Comparison of ENCODE assay signal across 8 mouse cellular contexts in the genomic region with DNA sequence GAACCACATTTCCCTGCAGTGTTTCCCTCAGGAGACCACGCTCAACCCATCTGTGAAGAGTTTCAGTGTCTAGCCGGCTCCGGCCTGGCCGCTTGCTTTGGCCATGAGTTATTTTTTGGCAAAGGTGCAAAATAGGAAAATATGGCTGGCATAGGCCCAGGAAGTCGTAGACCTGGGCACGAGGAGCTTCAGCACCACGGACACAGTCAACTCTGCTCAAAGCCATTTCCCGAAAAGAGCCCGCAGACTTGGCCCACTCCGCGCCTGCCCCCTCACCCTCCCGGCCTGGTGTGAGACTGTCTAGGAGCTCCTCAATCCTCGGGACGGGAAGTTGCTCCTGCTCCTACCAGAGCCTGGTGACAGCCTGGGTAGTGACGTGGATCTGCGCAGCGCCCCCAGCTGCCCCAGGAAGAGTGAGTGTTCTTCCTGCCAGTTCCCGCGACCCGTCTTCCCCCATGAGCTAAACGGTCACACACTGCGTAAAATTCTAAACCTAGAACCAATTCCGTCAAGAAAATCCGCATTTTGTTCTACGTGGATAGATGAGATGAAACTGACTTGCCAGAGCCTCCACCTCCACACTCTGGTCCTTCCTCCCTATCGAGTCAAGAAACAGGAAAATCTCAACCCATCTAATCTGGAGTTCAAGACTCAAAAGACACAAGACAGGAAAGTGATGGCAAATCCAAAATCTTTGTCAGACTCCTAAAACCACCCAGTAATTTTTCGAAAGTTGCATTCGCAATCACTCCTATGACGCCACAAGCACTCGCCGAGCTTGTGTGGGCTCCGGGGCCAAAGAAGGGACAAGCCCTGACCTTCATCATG. TPM values are rescaled to one million over a fixed set of nuclear protein-coding genes. Genes with fewer than 3 reads are reported as not detected.
A peak's percentile ranks its signal among the peaks of the same experiment; 100 is the strongest.
DNase-seq lines count a peak whose midpoint lies in the region; ATAC-seq and TF ChIP-seq lines count a peak whose summit lies in the region.

No protein-coding gene starts in this region.

- in situ Hi-C loops in ES-E14 (cut with MboI; ENCODE audit: low sequenced_read_pairs in 2 of 2, unreplicated experiment in 2 of 2): no loop called here

- peak overlapping the region; percentile 69 to 83 for H3K4me3 ChIP-seq in ES-E14 (ENCODE audit: insufficient read depth in 1 of 2, low read depth in 1 of 2, low read length in 2 of 2, poor library complexity in 1 of 2, severe bottlenecking in 1 of 2)
- peak overlapping the region; percentile 81 for H3K4me3 ChIP-seq in forebrain, embryonic 15.5 days
- H3K4me3 ChIP-seq in lung, adult 2 months (replicated peaks; ENCODE audit: extremely low read depth, low read depth, low read length): peak overlapping the region; percentile 81
- peak overlapping the region; percentile 69 for H3K4me3 ChIP-seq in neural tube, embryonic 14.5 days (ENCODE audit: low read depth, low read length)

- peak overlapping the region; percentile 35; the same call in 1 of the 2 replicates for H3K9ac ChIP-seq in ES-E14 (ENCODE audit: insufficient read depth, low read depth, low read length, poor library complexity, severe bottlenecking)
- H3K9ac ChIP-seq in forebrain, embryonic 15.5 days (replicated peaks): peak overlapping the region; percentile 48
- peak overlapping the region; percentile 70; the same call in 1 of the 2 replicates for H3K9ac ChIP-seq in neural tube, embryonic 14.5 days (replicated peaks; ENCODE audit: low read depth, low read length)

- TF ChIP-seq CTCF in lung, adult 2 months (IDR thresholded peaks at IDR 0.05; ENCODE audit: insufficient read depth, low read length): peak; percentile 27; the same call in 1 of the 2 replicates

- DNase-seq in ES-E14 (ENCODE audit: low read depth, low spot score): no peak
- DNase-seq in heart, postnatal 4 days: peak; percentile 54
- DNase-seq in layer of hippocampus, adult 18-20 months (ENCODE audit: low spot score in 2 of 2): peak; percentile 45 to 55
- peak; percentile 60 for DNase-seq in lung, adult 2 months

- H3K4me1 ChIP-seq in ES-E14 (ENCODE audit: control insufficient read depth in 2 of 2, insufficient read depth in 2 of 2, low read length in 2 of 2, poor library complexity in 1 of 2): 0 out of 4 replicates have a peak, but pooled peaks cover 0 to 2% of the 10 kb centered on the region in 2 experiments
- H3K4me1 ChIP-seq in forebrain, embryonic 15.5 days: peaks cover 16% of the 10 kb centered on the region
- no peaks in the 10 kb centered on the region; the same call in 1 of the 2 replicates for H3K4me1 ChIP-seq in lung, adult 2 months (ENCODE audit: control insufficient read depth, insufficient read depth, low read length)
- H3K4me1 ChIP-seq in neural tube, embryonic 14.5 days (ENCODE audit: control insufficient read depth, insufficient read depth, low read length): no peaks in the 10 kb centered on the region; the same call in 1 of the 2 replicates

- no peaks in the 10 kb centered on the region for H3K9me3 ChIP-seq in ES-E14 (ENCODE audit: control insufficient read depth, insufficient read depth, low read depth, low read length)
- no peaks in the 10 kb centered on the region for H3K9me3 ChIP-seq in forebrain, embryonic 15.5 days
- H3K9me3 ChIP-seq in neural tube, embryonic 14.5 days (ENCODE audit: control insufficient read depth, low read length): no peaks in the 10 kb centered on the region

- peak; percentile 72; the same call in 1 of the 2 replicates for TF ChIP-seq POLR2A in lung, adult 2 months (IDR thresholded peaks at IDR 0.05; ENCODE audit: borderline replicate concordance, extremely low read depth, low read depth, low read length)

- no peak overlapping the region for H3K27ac ChIP-seq in ES-E14 (ENCODE audit: insufficient read depth, low read depth, low read length, poor library complexity, severe bottlenecking)
- no peak overlapping the region for H3K27ac ChIP-seq in forebrain, embryonic 15.5 days (replicated peaks)
- no peak overlapping the region for H3K27ac ChIP-seq in neural tube, embryonic 14.5 days (ENCODE audit: low read depth, low read length)

- ATAC-seq in cerebellum, adult (ENCODE audit: insufficient number of reproducible peaks, low FRiP score, low TSS enrichment): peak; percentile 88
- peak; percentile 67; the same call in 1 of the 2 replicates for ATAC-seq in forebrain, embryonic 15.5 days (replicated peaks)
- ATAC-seq in neural tube, embryonic 14.5 days (ENCODE audit: low read depth): peak; percentile 57
- no peak for ATAC-seq in erythroid progenitor cell, adult 5-6 weeks (replicated peaks; ENCODE audit: low FRiP score, poor library complexity, severe bottlenecking)

- peak overlapping the region; percentile 95 for H3K4me2 ChIP-seq in forebrain, embryonic 15.5 days (replicated peaks)
- H3K4me2 ChIP-seq in neural tube, embryonic 14.5 days (ENCODE audit: low read depth, low read length): peak overlapping the region; percentile 61

- 12% methylated on average over 32 of the region's 32 CpGs for WGBS in forebrain, embryonic 15.5 days
- 4% methylated on average over 32 of the region's 32 CpGs for WGBS in lung, adult 2 months
- 11% methylated on average over 32 of the region's 32 CpGs for WGBS in neural tube, embryonic 14.5 days

- no peaks in the 10 kb centered on the region for H3K36me3 ChIP-seq in ES-E14 (ENCODE audit: control insufficient read depth, insufficient read depth, low read length, poor library complexity, severe bottlenecking)
- H3K36me3 ChIP-seq in forebrain, embryonic 15.5 days: no peaks in the 10 kb centered on the region
- H3K36me3 ChIP-seq in neural tube, embryonic 14.5 days (ENCODE audit: control insufficient read depth, insufficient read depth, low read length): no peaks in the 10 kb centered on the region

- peaks cover 6% of the 10 kb centered on the region; the same call in 1 of the 2 replicates for H3K27me3 ChIP-seq in forebrain, embryonic 15.5 days
- H3K27me3 ChIP-seq in neural tube, embryonic 14.5 days (ENCODE audit: control insufficient read depth, insufficient read depth, low read length): no peaks in the 10 kb centered on the region

TF ChIP-seq in ES-E14, 5 proteins besides CTCF, POLR2A, EP300 and RAD21:
- TF ChIP-seq MAFK (IDR thresholded peaks at IDR 0.05; ENCODE audit: insufficient read depth, low read depth, low read length) (no peak), CHD2 (IDR thresholded peaks at IDR 0.05; ENCODE audit: low read depth, low read length) (no peak), ZC3H11A (IDR thresholded peaks at IDR 0.05; ENCODE audit: borderline replicate concordance, low read depth, low read length) (no peak), ZNF384 (IDR thresholded peaks at IDR 0.05; ENCODE audit: low read depth, low read length) (no peak), HCFC1 (IDR thresholded peaks at IDR 0.05; ENCODE audit: borderline replicate concordance, insufficient read depth, low read length) (no peak)

RNA-seq across cellular contexts. Expression of a gene that starts 0.9 kb away (rescaled TPM):
- total RNA-seq in ES-E14 (2012; rRNA removed): 0.90 and 2.1 TPM in 2 replicates
- 5.6 and 8.5 TPM in 2 replicates for polyA plus RNA-seq in forebrain, embryonic 15.5 days (2015; fragmentation: Nextera tagmentation; extraction: Ambion mirVana)
- 10 to 100 TPM in 1 of 2 experiments, 1 to 10 TPM in 1; 9.0 to 10.3 TPM for total RNA-seq in heart, postnatal 4 days (2021)
- 10 to 100 TPM; 19.9 to 20.3 TPM for total RNA-seq in layer of hippocampus, adult 18-20 months (2021)
- polyA plus RNA-seq in lung, adult 2 months (2012; rRNA removed): 5.4 and 9.0 TPM in 2 replicates
- 18.3 and 26.6 TPM in 2 replicates for polyA plus RNA-seq in neural tube, embryonic 14.5 days (2014; fragmentation: Nextera tagmentation; extraction: Ambion mirVana)
- total RNA-seq in erythroid progenitor cell, adult 5-6 weeks (2015; ENCODE audit: low replicate concordance): not detected in 2 replicates
- not detected in 2 replicates for total RNA-seq in erythroid progenitor cell, adult 5-6 weeks (2017; ENCODE audit: low replicate concordance)

RNA-seq across cellular contexts. Expression of a gene that starts 24.1 kb away (rescaled TPM):
- 11.2 and 15.8 TPM in 2 replicates for total RNA-seq in ES-E14 (2012; rRNA removed)
- 40.2 and 42.4 TPM in 2 replicates for polyA plus RNA-seq in forebrain, embryonic 15.5 days (2015; fragmentation: Nextera tagmentation; extraction: Ambion mirVana)
- 10 to 100 TPM; 41.7 to 52.3 TPM for total RNA-seq in heart, postnatal 4 days (2021)
- total RNA-seq in layer of hippocampus, adult 18-20 months (2021): 10 to 100 TPM; 35.8 to 36.5 TPM
- polyA plus RNA-seq in lung, adult 2 months (2012; rRNA removed): 4.3 and 8.7 TPM in 2 replicates
- 62.8 and 70.8 TPM in 2 replicates for polyA plus RNA-seq in neural tube, embryonic 14.5 days (2014; fragmentation: Nextera tagmentation; extraction: Ambion mirVana)
- 20.5 and 21.3 TPM in 2 replicates for total RNA-seq in erythroid progenitor cell, adult 5-6 weeks (2015; ENCODE audit: low replicate concordance)
- total RNA-seq in erythroid progenitor cell, adult 5-6 weeks (2017; ENCODE audit: low replicate concordance): 20.2 and 43.7 TPM in 2 replicates

RNA-seq across cellular contexts. Expression of a gene that starts 27.6 kb away (rescaled TPM):
- 34.1 and 47.9 TPM in 2 replicates for total RNA-seq in ES-E14 (2012; rRNA removed)
- polyA plus RNA-seq in forebrain, embryonic 15.5 days (2015; fragmentation: Nextera tagmentation; extraction: Ambion mirVana): 36.0 and 42.1 TPM in 2 replicates
- total RNA-seq in heart, postnatal 4 days (2021): 10 to 100 TPM; 52.3 to 56.4 TPM
- 10 to 100 TPM; 64.9 to 68.0 TPM for total RNA-seq in layer of hippocampus, adult 18-20 months (2021)
- polyA plus RNA-seq in lung, adult 2 months (2012; rRNA removed): 3.0 and 4.2 TPM in 2 replicates
- polyA plus RNA-seq in neural tube, embryonic 14.5 days (2014; fragmentation: Nextera tagmentation; extraction: Ambion mirVana): 40.9 and 48.2 TPM in 2 replicates
- total RNA-seq in erythroid progenitor cell, adult 5-6 weeks (2015; ENCODE audit: low replicate concordance): 121 and 177 TPM in 2 replicates
- 229 and 248 TPM in 2 replicates for total RNA-seq in erythroid progenitor cell, adult 5-6 weeks (2017; ENCODE audit: low replicate concordance)
